Mouse (Mus musculus) kidney, embryonic 14.5 days (tissue): ENCODE data around the gene H2-T3. TPM values are rescaled to one million over a fixed set of nuclear protein-coding genes. Genes with fewer than 3 reads are reported as not detected.
"Not testable (repeated sequence)": the region's sequence is repeated elsewhere in the genome, so short reads cannot be mapped to it uniquely, and the experiment has no call there.

Experiments
- ATAC-seq: fragments of 200-750 bp; cut with Nextera tagmentation; 2 replicates; pipeline ENCODE4 v1.8.0; 2017; ENCODE audit warnings: moderate number of reproducible peaks, mild to moderate bottlenecking, moderate TSS enrichment, moderate library complexity; ENCODE audit not compliant: low FRiP score, low TSS enrichment
- H3K27ac ChIP-seq: fragments of 300-500 bp; sonication (generic); 2 replicates; pipeline ENCODE4 v1.5.1; 2014; ENCODE audit warnings: low read depth, mild to moderate bottlenecking, low read length, moderate library complexity, mixed read lengths
- H3K27me3 ChIP-seq: fragments of 300-500 bp; sonication (generic); 2 replicates; pipeline ENCODE4 v1.6.1; 2014; ENCODE audit warnings: mild to moderate bottlenecking, low read length; ENCODE audit not compliant: control insufficient read depth, insufficient read depth
- H3K36me3 ChIP-seq: fragments of 300-500 bp; sonication (generic); 2 replicates; pipeline ENCODE4 v1.6.1; 2014; ENCODE audit warnings: low read length, mixed read lengths; ENCODE audit not compliant: control insufficient read depth, insufficient read depth
- H3K4me1 ChIP-seq: fragments of 300-500 bp; sonication (generic); 2 replicates; pipeline ENCODE4 v1.6.1; 2014; ENCODE audit warnings: low read length, mixed read lengths; ENCODE audit not compliant: control insufficient read depth, insufficient read depth
- H3K4me2 ChIP-seq: fragments of 300-500 bp; sonication (generic); replicated peaks from 2 replicates; pipeline ENCODE4 v1.6.1; 2014; ENCODE audit warnings: low read depth, mild to moderate bottlenecking, low read length
- H3K4me3 ChIP-seq: fragments of 300-500 bp; sonication (generic); 2 replicates; pipeline ENCODE4 v1.5.1; 2014; ENCODE audit warnings: mild to moderate bottlenecking, low read length
- H3K9ac ChIP-seq: fragments of 300-500 bp; sonication (generic); 2 replicates; pipeline ENCODE4 v1.6.1; 2014; ENCODE audit warnings: low read depth, mild to moderate bottlenecking, low read length, moderate library complexity
- H3K9me3 ChIP-seq: fragments of 300-500 bp; sonication (generic); 2 replicates; pipeline ENCODE4 v1.6.1; 2016; ENCODE audit warnings: low read length; ENCODE audit not compliant: control insufficient read depth
- WGBS: fragments of 180-500 bp; shearing (Covaris S2); extraction: QIAGEN DNeasy Blood & Tissue Kit; methylation state at CpG from one replicate; pipeline ENCODE4 v1.1.7; 2014; 5-methylcytosine and 5-hydroxymethylcytosine counted together
- polyA plus RNA-seq: library from polyadenylated mRNA; unstranded; fragments of >200 nt; fragmentation: Nextera tagmentation; extraction: Ambion mirVana; gene quantifications from 2 replicates; pipeline ENCODE4 v1.2.1, GENCODE M21; 2014

H2-T3 gene
- polyA plus RNA-seq, 1 experiment from 2014 or later = not detected

- Histone ChIP-seq H3K27me3 (peaks cover 32% of the 10 kb centered on the region), H3K27ac (no peak overlapping the region), H3K4me1 (no peaks in the 10 kb centered on the region), H3K4me3 (no peak overlapping the region), H3K36me3 (no peaks in the 10 kb centered on the region), H3K4me2 (no peak overlapping the region), H3K9me3 (no peaks in the 10 kb centered on the region), H3K9ac (no peak overlapping the region)
- ATAC-seq = no peak
- 62% methylated on average over 2 of the region's 2 CpGs for WGBS
Measured at GRCm38 (mm10) chr17:36192371-36192770, 2.3 kb upstream of the H2-T3 start.

GRCm38 (mm10) chr17:36189491-36190168 is 457 bp downstream of the H2-T3 start:
- H3K36me3 ChIP-seq = no peaks in the 10 kb centered on the region
- H3K27ac ChIP-seq = no peak overlapping the region
- peaks cover 34% of the 10 kb centered on the region for H3K27me3 ChIP-seq
- 32% methylated on average over 18 of the region's 18 CpGs for WGBS
- H3K4me1 ChIP-seq = no peaks in the 10 kb centered on the region
- H3K4me2 ChIP-seq = no peak overlapping the region
- H3K4me3 ChIP-seq = no peak overlapping the region
- no peaks in the 10 kb centered on the region for H3K9me3 ChIP-seq
- H3K9ac ChIP-seq = 0 out of 2 replicates have a peak overlapping the region, but pooled peaks have one; percentile 12
- no peak for ATAC-seq

- H3K4me3 ChIP-seq = no peak overlapping the region
- WGBS = 59% methylated on average over 3 of the region's 3 CpGs
- no peaks in the 10 kb centered on the region for H3K9me3 ChIP-seq
- no peaks in the 10 kb centered on the region for H3K36me3 ChIP-seq
- no peaks in the 10 kb centered on the region for H3K4me1 ChIP-seq
- H3K27me3 ChIP-seq = peaks cover 32% of the 10 kb centered on the region
- no peak overlapping the region for H3K9ac ChIP-seq
- H3K4me2 ChIP-seq = no peak overlapping the region
- no peak for ATAC-seq
- no peak overlapping the region for H3K27ac ChIP-seq
Measured at GRCm38 (mm10) chr17:36187540-36187939, 2.5 kb downstream of the H2-T3 start.

- peaks cover 18% of the 10 kb centered on the region for H3K27me3 ChIP-seq
- 69% methylated on average over 12 of the region's 12 CpGs for WGBS
Measured at GRCm38 (mm10) chr17:36182212-36182611, 7.9 kb downstream of the H2-T3 start.

GRCm38 (mm10) chr17:36179446-36179845 is 10.6 kb downstream of the H2-T3 start:
- H3K9ac ChIP-seq, H3K36me3 ChIP-seq, H3K4me1 ChIP-seq, H3K27ac ChIP-seq, ATAC-seq, H3K9me3 ChIP-seq: not testable (repeated sequence)
- 9% methylated on average over 10 of the region's 10 CpGs for WGBS
- H3K4me3 ChIP-seq = peak overlapping the region; percentile 34; the same call in 1 of the 2 replicates
- peak overlapping the region; percentile 45 for H3K4me2 ChIP-seq
- peaks cover 16% of the 10 kb centered on the region for H3K27me3 ChIP-seq

More at GRCm38 (mm10) chr17:36182212-36182611, 7.9 kb downstream of the H2-T3 start:
- H3K9me3 ChIP-seq = no peaks in the 10 kb centered on the region
- no peak overlapping the region for H3K27ac ChIP-seq
- no peaks in the 10 kb centered on the region for H3K36me3 ChIP-seq
- no peak overlapping the region for H3K4me3 ChIP-seq
- H3K4me2 ChIP-seq = no peak overlapping the region
- H3K4me1 ChIP-seq = no peaks in the 10 kb centered on the region
- no peak for ATAC-seq
- H3K9ac ChIP-seq = no peak overlapping the region

- not testable (repeated sequence) for H3K9ac ChIP-seq, H3K9me3 ChIP-seq, H3K36me3 ChIP-seq, H3K27ac ChIP-seq, H3K4me1 ChIP-seq
- peaks cover 16% of the 10 kb centered on the region for H3K27me3 ChIP-seq
- H3K4me2 ChIP-seq = peak overlapping the region; percentile 45
- under 1% methylated on average over 40 of the region's 40 CpGs for WGBS
- ATAC-seq = peak; percentile 39; the same call in 1 of the 2 replicates
- H3K4me3 ChIP-seq = peak overlapping the region; percentile 34
Measured at GRCm38 (mm10) chr17:36178938-36179337, 11.1 kb downstream of the H2-T3 start.

GRCm38 (mm10) chr17:36176132-36176531 is 14.0 kb downstream of the H2-T3 start:
- not testable (repeated sequence) for H3K36me3 ChIP-seq, H3K9ac ChIP-seq, H3K4me1 ChIP-seq, ATAC-seq, H3K27ac ChIP-seq, H3K4me2 ChIP-seq, H3K27me3 ChIP-seq, H3K4me3 ChIP-seq, H3K9me3 ChIP-seq
- no CpG with 5 or more reads among the region's 2 CpGs for WGBS

GRCm38 (mm10) chr17:36170287-36170814 is 19.7 kb downstream of the H2-T3 start:
- Histone ChIP-seq H3K9me3 (no peaks in the 10 kb centered on the region), H3K4me3 (no peak overlapping the region), H3K27me3 (peaks cover 45% of the 10 kb centered on the region), H3K27ac (no peak overlapping the region), H3K36me3 (no peaks in the 10 kb centered on the region), H3K9ac (no peak overlapping the region), H3K4me2 (no peak overlapping the region), H3K4me1 (no peaks in the 10 kb centered on the region)
- ATAC-seq = no peak
- WGBS = 50% methylated on average over 1 of the region's 1 CpGs

GRCm38 (mm10) chr17:36169753-36170152 is 20.3 kb downstream of the H2-T3 start:
- no peaks in the 10 kb centered on the region for H3K9me3 ChIP-seq
- H3K9ac ChIP-seq = no peak overlapping the region
- no peak overlapping the region for H3K27ac ChIP-seq
- H3K4me1 ChIP-seq = no peaks in the 10 kb centered on the region
- peaks cover 51% of the 10 kb centered on the region for H3K27me3 ChIP-seq
- H3K4me3 ChIP-seq = no peak overlapping the region
- no peaks in the 10 kb centered on the region for H3K36me3 ChIP-seq
- no peak for ATAC-seq
- H3K4me2 ChIP-seq = no peak overlapping the region
